ENCODE assay signal across 27 mouse cellular contexts in genomic region chr1:150984092-150984503, GRCm38 (mm10). TPM values are rescaled to one million over a fixed set of nuclear protein-coding genes. Genes with fewer than 3 reads are reported as not detected.
DNase-seq lines count a peak whose midpoint lies in the region; ATAC-seq and TF ChIP-seq lines count a peak whose summit lies in the region.
"Had no signal": no experiment of that assay in that cellular context is flagged by ENCODE, and none has a peak within 500 bp of the region (broad histone marks: within the 10 kb centered on the region; RNA-seq: fewer than 3 reads in every experiment).

No protein-coding gene starts in this region.

- TF ChIP-seq POLR2A in heart, adult 2 months (IDR thresholded peaks at IDR 0.05; ENCODE audit: insufficient read depth, low read depth, low read length): no peak

- H3K79me2 ChIP-seq in heart, adult 2 months (replicated peaks; ENCODE audit: control insufficient read depth, insufficient read depth, low read length): peaks cover 4% of the 10 kb centered on the region

- WGBS in heart, adult 2 months: 52% methylated on average over 6 of the region's 6 CpGs
- WGBS in heart, embryonic 14.5 days: 20% methylated on average over 6 of the region's 6 CpGs
- WGBS in stomach, embryonic 16.5 days: 53% methylated on average over 6 of the region's 6 CpGs

- no peak for TF ChIP-seq EP300 in heart, adult 2 months (IDR thresholded peaks at IDR 0.05; ENCODE audit: insufficient read depth, low read depth, low read length)

- H3K9me3 ChIP-seq in heart, embryonic 14.5 days (ENCODE audit: control insufficient read depth, low read length): no peaks in the 10 kb centered on the region
- no peaks in the 10 kb centered on the region for H3K9me3 ChIP-seq in stomach, embryonic 16.5 days (replicated peaks; ENCODE audit: control insufficient read depth, low read length)
- H3K9me3 ChIP-seq: embryonic facial prominence, embryonic 10.5 days; embryonic facial prominence, embryonic 15.5 days; forebrain, embryonic 12.5 days; G1E; hindbrain, embryonic 10.5 days; hindbrain, embryonic 15.5 days; limb, embryonic 12.5 days; liver, embryonic 15.5 days; midbrain, embryonic 15.5 days had no signal

- intact Hi-C loops in heart, adult 2 months (cut with DNase I): no loop called here

- peaks cover 8% of the 10 kb centered on the region for H3K4me1 ChIP-seq in heart, adult 2 months (ENCODE audit: control insufficient read depth, insufficient read depth, low read length)
- peaks cover 15 to 54% of the 10 kb centered on the region in 2 experiments for H3K4me1 ChIP-seq in heart, embryonic 14.5 days (ENCODE audit: control insufficient read depth in 2 of 2, insufficient read depth in 2 of 2, low read length in 2 of 2)
- H3K4me1 ChIP-seq in stomach, embryonic 16.5 days (ENCODE audit: control insufficient read depth, insufficient read depth, low read length): 0 out of 2 replicates have a peak, but pooled peaks cover 5% of the 10 kb centered on the region
- H3K4me1 ChIP-seq: embryonic facial prominence, embryonic 15.5 days; forebrain, embryonic 12.5 days; hindbrain, embryonic 10.5 days; hindbrain, embryonic 15.5 days; liver, embryonic 15.5 days; midbrain, embryonic 15.5 days had no signal

- ATAC-seq in heart, embryonic 14.5 days (ENCODE audit: insufficient number of reproducible peaks, insufficient read depth, low FRiP score, low read depth): no peak
- peak; percentile 29; the same call in 1 of the 2 replicates for ATAC-seq in stomach, embryonic 16.5 days (ENCODE audit: insufficient read depth, low FRiP score)
- ATAC-seq: forebrain, postnatal 0 days; inflammation-experienced regulatory T-cells, adult 6 months; midbrain, embryonic 15.5 days had no signal

- DNase-seq in heart, adult 2 months: no peak
- DNase-seq in heart, adult 8-10 months (ENCODE audit: low spot score): no peak
- DNase-seq in heart, postnatal 4 days: no peak
- peak; percentile 49 for DNase-seq in lung, postnatal 10 days
- no peak for DNase-seq in lung, postnatal 14 days
- DNase-seq: adrenal gland, adult 8-10 months; cerebellum, adult 8-10 months; cerebellum, postnatal 25 days; forebrain, postnatal 0 days; kidney, adult 11 months; kidney, postnatal 14 days; layer of hippocampus, adult 9-11 months; right cerebral cortex, postnatal 25 days; thymus, postnatal 4 days had no signal

- H3K27ac ChIP-seq in heart, adult 2 months: peak overlapping the region; percentile 54
- H3K27ac ChIP-seq in heart, embryonic 14.5 days (replicated peaks in 1 of 2; ENCODE audit: control insufficient read depth in 1 of 2, insufficient read depth in 1 of 2, low read depth in 2 of 2, low read length in 2 of 2): peak overlapping the region; percentile 76 to 80
- no peak overlapping the region for H3K27ac ChIP-seq in stomach, embryonic 16.5 days (ENCODE audit: low read length)
- H3K27ac ChIP-seq: embryonic facial prominence, embryonic 10.5 days; embryonic facial prominence, embryonic 15.5 days; forebrain, embryonic 12.5 days; hindbrain, embryonic 10.5 days; hindbrain, embryonic 15.5 days; limb, embryonic 12.5 days; liver, embryonic 15.5 days; midbrain, embryonic 15.5 days had no signal

- peaks cover 14% of the 10 kb centered on the region for H3K36me3 ChIP-seq in heart, adult 2 months (ENCODE audit: control insufficient read depth, insufficient read depth, low read length)
- H3K36me3 ChIP-seq in heart, embryonic 14.5 days (ENCODE audit: control insufficient read depth, insufficient read depth, low read length): no peaks in the 10 kb centered on the region
- no peaks in the 10 kb centered on the region for H3K36me3 ChIP-seq in stomach, embryonic 16.5 days (ENCODE audit: control insufficient read depth, insufficient read depth, low read length)
- H3K36me3 ChIP-seq: embryonic facial prominence, embryonic 15.5 days; forebrain, embryonic 12.5 days; G1E; hindbrain, embryonic 10.5 days; hindbrain, embryonic 15.5 days; liver, embryonic 15.5 days; midbrain, embryonic 15.5 days had no signal

- TF ChIP-seq CTCF in heart, adult 2 months (IDR thresholded peaks at IDR 0.05): no peak

- no peak overlapping the region for H3K9ac ChIP-seq in heart, adult 2 months (ENCODE audit: low read depth, low read length)
- H3K9ac ChIP-seq in heart, embryonic 14.5 days (ENCODE audit: low read length): no peak overlapping the region
- no peak overlapping the region for H3K9ac ChIP-seq in stomach, embryonic 16.5 days (ENCODE audit: low read length)
- H3K9ac ChIP-seq: embryonic facial prominence, embryonic 15.5 days; forebrain, embryonic 12.5 days; forebrain, postnatal 0 days; hindbrain, embryonic 15.5 days; limb, embryonic 12.5 days; liver, embryonic 15.5 days; midbrain, embryonic 15.5 days had no signal

- H3K4me2 ChIP-seq in heart, embryonic 14.5 days (ENCODE audit: low read length): peak overlapping the region; percentile 47
- no peak overlapping the region for H3K4me2 ChIP-seq in stomach, embryonic 16.5 days (ENCODE audit: low read depth, low read length)
- H3K4me2 ChIP-seq: embryonic facial prominence, embryonic 15.5 days; forebrain, embryonic 12.5 days; hindbrain, embryonic 15.5 days; limb, embryonic 12.5 days; liver, embryonic 15.5 days; midbrain, embryonic 15.5 days had no signal

- H3K4me3 ChIP-seq in heart, adult 2 months: no peak overlapping the region
- H3K4me3 ChIP-seq in heart, embryonic 14.5 days (ENCODE audit: control insufficient read depth in 1 of 2, insufficient read depth in 1 of 2, low read depth in 1 of 2, low read length in 2 of 2): peak overlapping the region in 1 of 2 experiments; percentile 1; a peak in 1 of 4 replicates
- H3K4me3 ChIP-seq in stomach, embryonic 16.5 days (replicated peaks; ENCODE audit: low read length): no peak overlapping the region
- H3K4me3 ChIP-seq: embryonic facial prominence, embryonic 10.5 days; embryonic facial prominence, embryonic 15.5 days; forebrain, embryonic 12.5 days; hindbrain, embryonic 10.5 days; hindbrain, embryonic 15.5 days; limb, embryonic 12.5 days; liver, embryonic 15.5 days; midbrain, embryonic 15.5 days had no signal

- no peaks in the 10 kb centered on the region for H3K27me3 ChIP-seq in heart, adult 2 months (ENCODE audit: control insufficient read depth, insufficient read depth, low read length)
- H3K27me3 ChIP-seq in heart, embryonic 14.5 days (ENCODE audit: control insufficient read depth, insufficient read depth, low read length): no peaks in the 10 kb centered on the region
- no peaks in the 10 kb centered on the region for H3K27me3 ChIP-seq in stomach, embryonic 16.5 days (ENCODE audit: control insufficient read depth, insufficient read depth, low read length)
- H3K27me3 ChIP-seq: embryonic facial prominence, embryonic 15.5 days; forebrain, embryonic 12.5 days; hindbrain, embryonic 15.5 days; limb, embryonic 12.5 days; liver, embryonic 15.5 days; midbrain, embryonic 15.5 days had no signal

RNA-seq across cellular contexts. Expression of gene Hmcn1, which starts 9.1 kb away (rescaled TPM):
- 10 to 100 TPM; 11.9 to 13.7 TPM for total RNA-seq in heart, adult 2 months (2021)
- polyA plus RNA-seq in heart, adult 2 months (2012; rRNA removed): 23.5 and 24.5 TPM in 2 replicates
- total RNA-seq in heart, adult 8-10 months (2022): 10 to 100 TPM; 10.9 to 15.1 (median 12.2) TPM
- 35.1 and 35.9 TPM in 2 replicates for polyA plus RNA-seq in heart, embryonic 14.5 days (2014; fragmentation: Nextera tagmentation; extraction: Ambion mirVana)
- 10 to 100 TPM; 76.6 to 87.1 TPM for total RNA-seq in heart, postnatal 4 days (2021)
- 11.8 and 13.6 TPM in 2 replicates for polyA plus RNA-seq in stomach, embryonic 16.5 days (2015; fragmentation: Nextera tagmentation; extraction: Ambion mirVana)
- total RNA-seq: neutrophil, adult 5-6 weeks had no signal
- polyA plus RNA-seq: G1E had no signal

Comparison
In these comparisons a context has a peak if more than half of its experiments do, and no peak if none do; other contexts are left out.
1. RNA of gene Hmcn1, which starts 9.1 kb away (total RNA-seq): 76.6 to 87.1 TPM in heart, postnatal 4 days; 11.9 to 13.7 TPM in heart, adult 2 months and 10.9 to 15.1 TPM in heart, adult 8-10 months; every median in the first group is over 4 times any median in the second.